Mouse (Mus musculus) E14TG2a.4 (cell line): ENCODE results near the gene Zfpm1.

ENCODE experiments used
- H3K27me3 ChIP-seq: 2 replicates; pipeline ENCODE4 v1.6.1; 2014; ENCODE audit warnings: low read length, control low read depth; ENCODE audit not compliant: insufficient read depth
- H3K36me3 ChIP-seq: 2 replicates; pipeline ENCODE4 v1.6.1; 2014; ENCODE audit warnings: low read length, control low read depth; ENCODE audit not compliant: insufficient read depth
- H3K4me1 ChIP-seq: replicated peaks from 2 replicates; pipeline ENCODE4 v1.6.1; 2014; ENCODE audit warnings: low read depth, low read length, control low read depth
- H3K4me3 ChIP-seq: replicated peaks from 2 replicates; pipeline ENCODE4 v1.5.1; 2014; ENCODE audit warnings: mild to moderate bottlenecking, low read length
- H3K9me3 ChIP-seq: 2 replicates; pipeline ENCODE4 v1.6.1; 2014; ENCODE audit warnings: low read length, control low read depth
- CTCF ChIP-seq: conservative IDR thresholded peaks from 2 replicates; pipeline ENCODE4 v1.5.1; 2014; ENCODE audit warnings: low read length
- NANOG ChIP-seq: IDR thresholded peaks from 2 replicates; pipeline ENCODE4 v1.6.1; 2014; ENCODE audit warnings: borderline replicate concordance, low read length, mixed read lengths
- POU5F1 ChIP-seq: IDR thresholded peaks from 2 replicates; pipeline ENCODE4 v1.6.1; 2014; ENCODE audit warnings: low read length, borderline replicate concordance

Zfpm1 gene

DNA sequence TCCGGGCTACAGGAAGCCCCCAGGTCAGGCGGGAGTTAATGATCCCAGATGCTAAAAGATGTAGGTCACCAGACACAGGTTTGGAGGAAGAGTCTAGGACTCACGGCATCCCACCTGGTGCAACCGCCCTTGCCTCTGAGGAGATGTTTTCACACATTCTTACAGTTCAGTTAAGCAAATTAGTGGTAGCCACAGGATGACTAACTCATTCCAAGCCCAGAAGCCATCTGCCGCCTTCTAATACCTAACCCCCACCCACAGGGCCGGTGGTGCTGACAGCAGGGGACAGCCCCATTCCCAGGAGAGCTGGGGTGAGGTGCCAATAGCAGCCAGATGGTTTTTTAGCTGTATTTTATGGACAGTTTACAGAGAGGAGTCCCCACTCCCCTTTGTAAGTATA, 3.8 kb downstream of the Zfpm1 start:
- peaks cover 36% of the 10 kb centered on the region for H3K4me1 ChIP-seq
- H3K36me3 ChIP-seq: no peaks in the 10 kb centered on the region
- TF ChIP-seq NANOG (no peak), POU5F1 (no peak), CTCF (no peak)

DNA sequence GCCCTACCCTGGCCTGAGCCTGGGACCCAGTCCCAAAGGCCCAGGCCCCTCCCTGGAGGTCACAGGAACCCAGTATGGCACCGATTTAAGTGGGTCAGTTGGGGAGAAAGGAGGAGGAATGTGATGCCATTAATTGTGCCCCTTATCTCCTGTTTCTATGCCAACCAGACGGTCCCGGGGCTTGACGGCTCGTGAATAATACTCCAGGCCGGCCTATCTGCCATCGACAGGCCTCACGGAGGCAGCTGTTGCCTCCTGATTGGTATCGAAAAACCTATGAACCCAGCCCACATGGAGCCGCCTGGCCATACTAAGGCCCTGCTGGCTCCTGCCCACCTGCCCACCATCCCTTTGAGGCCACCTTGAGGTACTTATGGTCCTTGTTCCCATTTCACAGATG, 5.0 kb downstream of the Zfpm1 start:
- no peak overlapping the region for H3K4me3 ChIP-seq
- no peaks in the 10 kb centered on the region for H3K36me3 ChIP-seq
- H3K27me3 ChIP-seq: peaks cover 71% of the 10 kb centered on the region
- TF ChIP-seq NANOG (no peak), POU5F1 (no peak), CTCF (no peak)
- no peaks in the 10 kb centered on the region for H3K9me3 ChIP-seq
- H3K4me1 ChIP-seq: peaks cover 36% of the 10 kb centered on the region

More for the DNA sequence above, 3.8 kb downstream of the Zfpm1 start:
- Histone ChIP-seq H3K27me3 (peaks cover 71% of the 10 kb centered on the region), H3K4me3 (no peak overlapping the region), H3K9me3 (no peaks in the 10 kb centered on the region)

DNA sequence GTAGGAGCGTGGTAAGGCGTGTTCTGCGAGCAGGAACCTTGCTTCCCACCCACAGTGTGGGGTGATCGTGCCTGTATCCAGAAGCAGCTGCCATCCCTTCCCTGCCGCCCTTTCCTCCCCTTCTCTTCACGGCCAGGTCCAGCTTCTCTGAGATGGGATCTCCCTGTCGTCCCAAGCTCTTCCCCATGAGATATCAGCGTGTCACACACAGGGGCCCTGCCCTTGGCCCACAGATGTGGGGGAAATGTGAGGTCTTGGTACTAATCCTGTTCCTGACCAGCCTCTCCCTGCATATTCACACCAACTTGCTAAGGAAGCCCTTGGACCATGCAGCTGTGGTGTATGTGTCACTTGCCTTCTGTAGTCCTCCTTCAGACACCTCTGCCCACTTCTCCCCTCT, 5.8 kb downstream of the Zfpm1 start:
- Histone ChIP-seq H3K27me3 (peaks cover 68% of the 10 kb centered on the region), H3K4me3 (no peak overlapping the region), H3K36me3 (no peaks in the 10 kb centered on the region), H3K4me1 (peaks cover 35% of the 10 kb centered on the region), H3K9me3 (no peaks in the 10 kb centered on the region)
- TF ChIP-seq CTCF: no peak
- no peak for TF ChIP-seq POU5F1
- TF ChIP-seq NANOG: no peak

DNA sequence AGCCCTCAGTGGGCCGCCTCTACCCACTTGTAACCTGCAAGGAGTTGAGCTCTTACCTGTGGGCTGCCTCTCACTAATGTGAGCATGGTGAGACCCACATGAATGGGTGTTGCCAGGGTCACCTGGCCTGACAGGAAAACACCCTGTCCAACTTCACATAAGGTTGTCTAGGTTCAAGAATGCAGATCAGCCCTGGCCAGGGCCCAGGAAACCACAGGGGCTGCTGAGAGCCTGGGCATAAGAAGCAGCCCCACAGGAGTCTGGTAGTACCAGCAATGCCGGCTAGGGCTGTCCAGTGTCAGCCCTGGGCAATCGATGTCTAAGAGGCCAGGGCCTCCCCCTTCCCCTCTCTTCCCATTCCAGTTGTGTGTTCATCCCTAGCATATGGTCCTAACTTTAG, 6.4 kb downstream of the Zfpm1 start:
- Histone ChIP-seq H3K27me3 (peaks cover 62% of the 10 kb centered on the region), H3K9me3 (no peaks in the 10 kb centered on the region), H3K4me3 (no peak overlapping the region), H3K36me3 (no peaks in the 10 kb centered on the region), H3K4me1 (peaks cover 32% of the 10 kb centered on the region)
- TF ChIP-seq CTCF: no peak
- no peak for TF ChIP-seq NANOG
- no peak for TF ChIP-seq POU5F1

DNA sequence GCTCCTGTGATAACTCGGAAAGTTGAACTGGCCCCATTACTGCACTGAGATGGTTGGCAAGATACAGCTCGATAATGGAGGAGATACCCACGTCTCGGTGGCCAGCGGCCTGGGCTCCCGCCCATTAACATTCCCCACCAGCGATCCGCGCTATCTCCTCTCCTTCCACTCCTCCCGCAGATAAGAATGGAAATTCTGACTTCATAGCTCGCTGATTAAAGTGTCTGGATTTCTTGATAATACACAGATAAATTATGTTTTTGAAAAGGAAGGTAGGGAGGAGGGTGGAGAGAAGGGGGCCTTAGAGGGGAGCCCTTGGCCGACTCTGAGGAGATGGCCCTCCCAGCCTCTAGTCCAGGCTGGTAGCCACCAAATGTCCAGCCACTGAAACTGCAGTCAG, 9.1 kb downstream of the Zfpm1 start:
- TF ChIP-seq POU5F1: no peak
- no peak for TF ChIP-seq NANOG
- no peak for TF ChIP-seq CTCF

DNA sequence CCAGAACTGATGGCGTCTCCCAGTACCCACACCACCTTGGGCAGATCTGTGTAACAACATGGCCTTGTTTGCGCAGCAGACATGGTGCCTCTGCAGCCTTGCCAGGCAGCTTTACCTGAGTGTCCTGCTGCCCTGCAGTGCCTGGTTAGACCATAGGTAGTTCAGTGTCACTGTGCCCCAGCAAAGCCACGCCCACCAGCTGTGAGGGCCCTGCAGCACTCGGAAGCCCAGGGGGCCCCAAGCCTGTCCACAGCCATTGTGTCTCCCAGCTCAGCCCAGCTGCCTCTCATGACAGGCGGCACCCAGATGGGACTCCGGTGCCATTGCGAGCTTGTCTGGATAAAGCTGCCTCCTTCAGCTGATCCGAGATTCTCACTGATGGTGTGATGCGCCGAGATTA, 9.6 kb downstream of the Zfpm1 start:
- Histone ChIP-seq H3K4me1 (peaks cover 32% of the 10 kb centered on the region), H3K9me3 (no peaks in the 10 kb centered on the region), H3K4me3 (no peak overlapping the region), H3K27me3 (peaks cover 35% of the 10 kb centered on the region), H3K36me3 (no peaks in the 10 kb centered on the region)
- no peak for TF ChIP-seq CTCF

More for the DNA sequence above, 9.1 kb downstream of the Zfpm1 start:
- Histone ChIP-seq H3K4me3 (no peak overlapping the region), H3K27me3 (peaks cover 40% of the 10 kb centered on the region), H3K4me1 (peaks cover 27% of the 10 kb centered on the region), H3K36me3 (no peaks in the 10 kb centered on the region), H3K9me3 (no peaks in the 10 kb centered on the region)

DNA sequence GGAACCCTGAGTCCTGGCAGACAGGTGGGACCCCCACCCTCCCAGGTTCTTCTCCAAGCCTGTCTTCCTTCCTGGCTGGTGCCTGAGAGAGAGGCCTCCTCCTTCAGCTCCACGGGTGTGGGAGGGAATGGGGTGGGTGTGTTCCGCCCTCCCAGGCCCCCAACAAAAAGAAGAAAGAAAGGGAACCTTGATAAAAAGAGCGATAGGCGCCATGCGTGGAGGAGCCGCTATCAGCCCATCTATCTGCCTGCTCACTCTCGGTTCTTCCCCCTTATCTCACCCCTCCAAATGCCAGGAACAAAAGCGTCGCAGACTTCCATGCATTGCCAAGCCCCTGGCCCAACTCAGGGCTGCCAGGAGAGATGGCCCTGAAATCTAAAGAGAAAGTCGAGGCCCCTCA, 11.5 kb downstream of the Zfpm1 start:
- no peaks in the 10 kb centered on the region for H3K9me3 ChIP-seq

DNA sequence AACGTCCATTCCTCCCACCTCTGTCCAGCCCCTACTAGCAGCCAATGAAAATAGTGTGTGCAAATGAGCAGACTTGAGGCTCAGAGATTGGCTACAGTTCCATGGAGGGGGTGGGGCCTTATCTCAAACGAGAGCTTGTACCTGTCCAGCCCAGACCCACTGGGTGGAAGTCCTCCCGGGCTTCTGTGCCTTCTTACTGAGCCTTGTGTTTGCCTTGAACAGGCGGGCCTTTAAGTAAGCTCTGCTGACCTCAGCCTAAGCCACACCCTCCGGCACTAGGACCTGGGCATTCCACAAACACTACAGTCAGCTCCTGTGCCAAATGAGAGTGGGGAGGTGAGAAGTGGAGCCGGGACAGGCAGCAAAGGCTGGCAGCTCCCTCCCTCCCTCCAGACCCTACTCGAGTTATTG, 12.3 kb downstream of the Zfpm1 start:
- no peak for TF ChIP-seq NANOG
- no peak for TF ChIP-seq POU5F1
- TF ChIP-seq CTCF: no peak
- Histone ChIP-seq H3K27me3 (peaks cover 12% of the 10 kb centered on the region; the same call in 1 of the 2 replicates), H3K36me3 (no peaks in the 10 kb centered on the region), H3K9me3 (no peaks in the 10 kb centered on the region), H3K4me1 (peaks cover 41% of the 10 kb centered on the region), H3K4me3 (peak overlapping the region; percentile 57)

More for the DNA sequence above, 11.5 kb downstream of the Zfpm1 start:
- TF ChIP-seq NANOG (no peak), POU5F1 (no peak), CTCF (no peak)
- peaks cover 41% of the 10 kb centered on the region for H3K4me1 ChIP-seq
- H3K27me3 ChIP-seq: peaks cover 20% of the 10 kb centered on the region
- no peaks in the 10 kb centered on the region for H3K36me3 ChIP-seq
- no peak overlapping the region for H3K4me3 ChIP-seq

DNA sequence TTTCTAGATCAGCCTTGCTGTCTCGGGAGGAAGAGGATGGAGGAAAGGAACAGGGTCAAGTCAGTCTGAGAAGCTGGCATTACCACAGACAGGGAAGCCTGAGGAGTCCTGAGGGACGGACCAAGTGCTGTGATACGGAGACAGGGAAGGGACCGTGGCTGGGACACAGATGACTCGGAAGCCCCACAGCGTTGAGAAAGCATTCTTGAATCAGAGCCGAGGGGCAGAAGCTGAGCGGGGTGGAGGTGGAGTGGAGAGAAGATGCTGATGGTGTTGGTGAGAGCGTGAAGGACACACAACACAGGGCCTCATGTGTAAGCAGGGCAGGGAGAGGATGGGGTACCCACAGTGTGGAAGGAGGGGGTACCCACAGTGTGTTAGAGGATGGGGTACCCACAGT, 13.4 kb downstream of the Zfpm1 start:
- no peak overlapping the region for H3K4me3 ChIP-seq
- H3K4me1 ChIP-seq: peaks cover 41% of the 10 kb centered on the region
- H3K36me3 ChIP-seq: no peaks in the 10 kb centered on the region
- peaks cover 10% of the 10 kb centered on the region; the same call in 1 of the 2 replicates for H3K27me3 ChIP-seq
- no peaks in the 10 kb centered on the region for H3K9me3 ChIP-seq
- TF ChIP-seq CTCF (no peak), POU5F1 (no peak), NANOG (no peak)
